Mouse (Mus musculus): ENCODE measurements at regions not wholly inside any gene's neighbourhood (a gene's known extent, or its start where the extent isn't known, plus 50 kb on each side); places are given as distances from the start of the nearest gene placed in this dataset.

DNA sequence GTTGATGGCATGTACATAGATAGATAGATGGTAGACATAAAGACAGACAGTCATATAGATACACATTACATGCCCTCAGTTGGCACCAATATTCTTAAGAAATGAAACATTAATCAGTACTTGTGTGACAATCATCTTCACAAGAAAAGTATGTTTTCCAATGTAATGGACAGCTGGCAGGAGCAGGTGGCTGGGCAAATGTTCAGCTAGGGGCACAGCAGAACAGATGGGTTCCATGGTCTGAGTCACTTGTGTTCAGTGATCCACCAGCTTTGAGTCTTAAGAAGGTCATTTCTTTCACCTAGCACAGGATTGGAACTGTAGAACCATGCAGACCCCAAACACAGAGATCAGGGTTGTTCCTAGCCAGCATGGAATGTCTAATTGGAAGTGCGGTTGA, 2631.2 kb upstream of the 5930422O12Rik start:
- no peak for DNase-seq

DNA sequence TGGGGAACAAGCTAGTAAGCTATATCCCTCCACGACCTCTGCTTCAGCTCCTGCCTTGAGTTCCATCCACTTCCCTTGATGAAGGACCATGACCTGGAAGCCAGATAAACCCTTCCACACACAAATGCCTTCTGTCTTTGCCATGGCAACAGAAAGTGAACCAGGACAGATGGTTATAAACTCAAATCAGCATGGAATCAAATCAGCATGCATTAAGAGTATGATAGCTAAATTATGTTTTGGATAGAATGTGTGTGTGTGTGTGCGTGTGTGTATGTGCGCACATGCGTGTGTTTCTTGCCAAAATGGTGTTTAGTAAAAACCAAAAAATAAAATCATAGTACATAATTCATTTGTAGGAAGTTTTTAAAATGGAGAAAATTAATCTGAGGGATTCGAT, 2611.5 kb upstream of the 5930422O12Rik start:
- DNase-seq = no peak

DNA sequence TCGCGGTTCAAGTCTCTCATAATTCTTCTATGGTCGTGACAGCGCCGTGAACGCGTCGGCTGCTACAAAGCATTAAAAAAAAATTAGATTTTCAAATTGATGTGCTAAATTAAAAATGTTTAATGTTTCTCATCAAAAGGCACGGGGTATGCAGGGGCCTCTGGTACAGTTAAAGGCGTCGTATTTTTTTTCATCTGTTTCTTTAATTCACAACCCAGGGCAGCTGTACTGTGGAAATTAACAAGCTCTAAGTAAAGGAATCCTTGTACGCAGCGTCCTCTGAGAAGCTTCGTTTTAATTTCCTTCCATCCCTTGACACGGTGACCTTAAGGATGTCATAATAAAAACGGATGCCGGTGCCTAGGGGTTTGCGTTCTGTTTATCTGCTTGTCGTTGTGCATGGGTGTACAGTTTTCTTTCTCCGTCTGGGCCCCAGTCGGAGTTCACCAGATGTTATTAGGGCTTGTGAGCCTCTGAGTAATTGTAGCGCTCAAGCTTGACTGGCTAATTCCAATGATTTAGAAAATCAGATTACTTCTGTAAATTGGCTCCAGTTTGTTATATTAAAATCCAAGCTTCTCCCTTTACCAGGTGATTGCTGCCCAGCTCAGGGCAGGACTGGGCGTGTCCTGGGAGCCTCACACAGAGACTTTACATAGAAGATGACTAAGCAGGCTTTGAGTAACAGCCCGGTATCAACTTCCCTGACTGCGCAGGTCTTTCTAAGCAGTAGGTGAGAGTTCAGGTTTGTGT, 2605.5 kb upstream of the 5930422O12Rik start:
- DNase-seq = no peak

DNA sequence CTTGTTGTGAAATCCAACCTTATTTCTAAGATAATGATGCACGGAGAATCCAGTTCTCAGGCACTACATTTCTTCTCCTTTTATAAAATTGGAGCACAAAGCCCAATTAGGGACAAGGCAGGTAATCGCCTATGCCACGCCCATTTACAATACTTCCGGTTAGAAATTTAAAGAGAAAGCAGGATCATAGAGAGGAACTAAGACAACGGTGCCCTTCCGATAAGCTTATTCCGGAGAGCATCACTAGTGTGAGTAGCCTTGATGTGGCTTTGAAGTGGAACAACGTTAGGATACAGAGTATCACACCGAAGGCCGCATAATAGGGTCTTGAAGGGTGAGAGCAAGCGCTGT, 2604.9 kb upstream of the 5930422O12Rik start:
- DNase-seq = no peak

DNA sequence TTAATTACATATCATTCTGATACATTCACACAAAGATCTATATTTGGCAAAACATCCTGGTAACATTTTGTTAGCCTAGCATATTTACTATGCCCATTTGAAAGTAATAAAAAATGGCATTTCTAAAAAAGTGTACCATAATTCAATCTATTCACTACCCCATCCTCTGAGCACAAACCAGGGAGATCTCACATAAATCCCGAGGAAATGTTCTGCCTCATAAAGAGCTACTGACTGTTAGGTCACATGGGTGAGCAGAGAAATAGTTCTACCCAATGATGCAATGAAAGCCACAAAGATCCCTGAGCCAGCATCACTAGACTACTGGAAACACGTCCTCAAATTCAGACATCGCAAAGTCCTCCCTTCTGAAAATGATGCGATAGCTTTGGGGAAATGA, 2602.5 kb upstream of the 5930422O12Rik start:
- no peak for DNase-seq

DNA sequence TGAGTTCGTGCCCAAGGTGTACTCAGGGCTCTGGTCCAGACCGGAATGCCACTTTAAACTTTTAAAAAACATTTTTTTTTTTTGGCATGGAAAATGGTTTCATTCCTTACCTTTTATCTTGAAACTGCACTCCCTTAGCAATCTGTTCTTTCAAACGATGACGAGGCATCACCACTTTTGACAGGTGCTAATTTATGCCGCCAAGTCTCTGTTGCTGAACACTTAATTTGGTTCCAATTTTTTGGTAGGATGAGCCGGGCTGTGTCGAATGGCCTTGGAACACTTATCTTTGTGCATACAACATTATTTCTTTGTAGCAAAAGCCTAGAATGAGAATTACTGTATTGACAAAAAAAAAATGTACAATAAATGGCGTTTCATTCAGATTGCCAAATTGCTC, 2590.5 kb upstream of the 5930422O12Rik start:
- no peak for DNase-seq

DNA sequence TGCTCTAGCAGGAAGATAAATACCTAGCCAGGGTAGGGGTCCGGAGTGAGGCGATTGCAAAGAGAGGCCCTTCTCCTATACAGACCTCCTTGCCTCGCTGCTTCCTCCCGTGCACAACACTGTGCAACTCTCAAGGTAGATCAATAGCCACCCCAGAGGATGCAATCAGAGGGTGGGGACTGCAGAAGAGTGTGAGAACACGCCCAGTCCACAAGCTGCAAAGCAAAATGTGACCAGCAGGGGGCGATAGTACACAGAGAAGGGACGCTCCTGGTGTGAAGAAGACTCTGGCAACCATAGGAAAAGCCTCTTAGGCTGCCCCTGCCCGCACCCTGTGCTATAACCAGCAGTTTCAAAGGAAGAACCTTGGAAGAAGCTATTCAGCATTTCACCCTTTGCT, 2588.4 kb upstream of the 5930422O12Rik start:
- DNase-seq = peak; percentile 58

DNA sequence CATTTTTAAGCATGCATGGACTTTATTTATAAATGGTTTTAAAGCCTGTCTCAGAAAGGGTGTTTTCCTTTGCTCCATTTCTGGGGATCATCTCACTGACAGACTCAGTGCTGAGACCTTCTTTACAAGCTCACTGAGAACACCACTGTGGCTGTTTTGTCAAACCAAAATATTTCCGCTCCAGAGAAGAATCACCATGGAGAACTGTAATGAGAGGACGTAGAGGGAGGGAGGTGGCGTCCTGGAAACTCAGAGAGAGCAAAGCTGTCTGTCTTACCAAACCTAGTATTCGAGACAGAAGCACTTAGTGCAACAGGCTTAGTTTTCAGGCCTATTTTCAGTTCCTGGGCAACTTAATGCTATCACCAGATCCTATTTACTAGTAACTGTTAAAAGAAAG, 2565.5 kb upstream of the 5930422O12Rik start:
- no peak for DNase-seq

DNA sequence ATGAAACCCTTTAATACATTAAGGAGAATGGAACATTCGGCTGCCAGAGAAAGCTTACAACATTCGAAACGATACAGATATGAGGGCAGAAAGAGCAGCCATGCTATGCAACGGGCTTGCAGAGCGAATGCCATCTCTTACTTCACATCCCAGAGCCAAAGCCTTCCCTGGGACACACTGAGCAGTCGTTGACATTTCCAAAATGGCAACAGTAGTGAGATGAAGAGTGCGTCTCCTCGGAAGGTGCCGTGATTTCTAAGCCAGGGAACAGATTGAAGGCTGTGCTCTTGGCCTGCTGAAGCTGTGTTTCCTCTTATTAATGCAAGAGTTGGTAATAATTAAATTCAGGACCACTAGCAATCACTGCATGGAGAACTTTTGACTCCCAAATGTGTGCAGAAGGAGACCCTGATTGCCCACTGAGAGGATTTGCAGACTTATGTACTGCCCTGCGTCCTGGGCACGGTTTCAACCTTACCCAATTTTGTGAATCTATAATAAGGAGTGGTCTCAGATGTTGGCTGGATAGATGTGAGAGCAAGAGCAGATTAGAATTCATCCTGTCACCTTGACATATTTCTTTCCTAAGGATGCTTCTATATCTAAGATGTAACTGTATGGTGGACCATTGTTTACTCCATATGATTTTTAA, 2522.3 kb upstream of the 5930422O12Rik start:
- DNase-seq = no peak

DNA sequence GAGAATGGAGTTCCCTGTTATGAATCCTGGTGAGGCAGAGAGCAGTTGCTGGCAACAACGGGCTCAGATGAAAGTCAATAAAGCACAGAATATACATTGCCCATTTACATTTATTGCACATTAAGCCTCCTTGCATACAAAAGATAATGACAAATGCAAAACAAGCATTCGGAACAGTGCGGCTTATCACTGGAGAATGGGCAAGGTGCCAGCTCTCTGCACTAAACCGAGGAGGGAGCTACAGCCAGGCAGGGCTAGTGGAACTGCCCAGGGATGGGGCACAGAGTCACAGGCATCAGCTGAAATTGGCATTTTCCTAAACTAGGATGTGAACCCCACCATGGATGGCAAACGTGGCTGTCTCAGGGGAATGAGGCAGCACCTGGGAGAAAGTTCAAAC, 2514.8 kb upstream of the 5930422O12Rik start:
- no peak for DNase-seq

DNA sequence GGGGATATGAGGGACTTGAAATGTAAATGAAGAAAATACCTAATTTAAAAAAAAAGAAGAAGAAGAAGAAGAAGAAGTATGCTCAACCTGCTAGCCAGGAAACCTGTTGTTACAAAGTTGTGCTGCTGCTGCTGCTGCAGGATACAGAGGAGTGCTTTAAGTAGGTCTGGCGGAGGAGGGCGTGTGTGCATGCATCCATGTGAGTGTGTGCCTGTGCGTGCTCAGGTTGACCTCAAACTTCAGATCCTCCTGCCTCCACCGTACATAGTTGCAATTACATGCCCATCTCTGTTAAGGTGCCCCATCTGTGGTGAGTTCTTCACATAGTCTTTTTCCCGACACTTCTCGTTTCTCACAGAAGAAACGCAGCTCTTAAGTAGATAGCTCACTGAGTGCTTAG, 2513.4 kb upstream of the 5930422O12Rik start:
- no peak for DNase-seq

DNA sequence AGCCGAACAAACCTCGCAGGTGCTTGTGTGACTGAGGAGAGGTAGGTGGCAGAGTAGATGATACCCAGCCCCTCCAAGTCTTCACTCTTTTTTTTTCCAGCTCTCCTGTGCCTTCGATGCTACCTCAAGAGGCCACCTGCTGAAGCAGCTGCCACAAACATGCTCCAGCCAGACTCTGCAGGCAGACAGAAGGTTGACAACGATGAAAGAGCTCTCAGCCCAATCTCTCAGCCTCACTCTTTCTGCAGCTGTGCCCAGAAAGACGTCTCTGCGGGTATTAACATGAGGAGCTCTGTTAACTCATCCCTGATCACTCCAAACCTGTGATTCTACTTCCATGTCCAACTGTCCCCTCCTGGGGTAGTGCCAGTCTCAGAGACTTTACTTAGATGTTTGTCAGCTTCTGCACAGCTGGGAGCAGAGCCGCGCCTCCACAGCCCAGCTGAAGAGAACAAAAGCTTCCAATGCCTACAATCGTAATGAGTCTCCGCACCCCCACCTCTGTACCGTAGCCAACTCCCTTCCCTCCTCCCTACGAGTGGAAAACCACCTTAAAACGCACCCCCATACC, 2512.8 kb upstream of the 5930422O12Rik start:
- no peak for DNase-seq

DNA sequence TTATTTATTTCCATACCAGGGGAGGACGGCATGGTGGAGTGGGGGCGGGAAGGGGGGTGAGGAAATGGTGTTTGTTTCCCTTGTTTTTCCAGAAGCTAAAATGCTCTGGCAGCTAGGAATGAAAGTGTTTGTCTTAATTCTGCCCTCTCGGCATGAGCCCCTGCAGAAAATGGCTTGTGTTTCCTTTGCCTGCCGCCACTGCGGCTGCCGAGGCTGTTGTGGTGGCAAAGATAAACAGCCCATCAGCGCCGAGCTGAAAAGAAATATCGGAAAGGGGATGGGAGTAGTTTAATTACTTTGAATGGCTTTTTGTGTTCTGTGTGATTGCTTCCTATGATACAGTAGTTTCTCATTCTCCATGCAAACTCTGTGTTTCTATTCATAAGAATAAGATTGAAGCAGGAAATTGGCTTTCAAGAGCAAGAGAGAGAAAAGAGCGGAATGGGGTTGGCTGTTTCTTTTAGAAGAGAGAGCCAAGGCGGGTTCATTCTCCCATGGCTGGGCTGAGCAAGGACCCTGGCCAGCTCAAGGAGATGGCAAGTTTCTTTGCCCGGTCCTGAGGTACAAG, 2512.2 kb upstream of the 5930422O12Rik start:
- no peak for DNase-seq

DNA sequence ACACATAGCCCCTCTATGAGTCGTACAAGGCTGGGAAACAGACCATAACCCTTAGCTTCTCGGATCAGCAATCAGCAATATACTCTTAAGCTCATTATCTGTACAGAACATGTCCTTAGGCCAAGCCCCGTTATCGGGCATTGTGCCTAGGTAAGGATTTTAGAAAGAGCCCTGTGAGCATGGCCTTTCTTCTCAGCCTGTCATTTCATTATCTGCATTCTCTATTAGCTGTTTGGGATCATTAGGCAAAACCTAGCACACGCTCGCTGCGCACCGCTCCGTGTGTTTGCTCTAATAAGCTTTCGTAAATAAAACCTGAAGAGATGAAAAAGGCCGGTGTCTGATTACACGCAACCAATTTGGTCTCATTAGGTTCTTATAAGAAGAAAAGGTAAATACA, 2507.1 kb upstream of the 5930422O12Rik start:
- DNase-seq = no peak

DNA sequence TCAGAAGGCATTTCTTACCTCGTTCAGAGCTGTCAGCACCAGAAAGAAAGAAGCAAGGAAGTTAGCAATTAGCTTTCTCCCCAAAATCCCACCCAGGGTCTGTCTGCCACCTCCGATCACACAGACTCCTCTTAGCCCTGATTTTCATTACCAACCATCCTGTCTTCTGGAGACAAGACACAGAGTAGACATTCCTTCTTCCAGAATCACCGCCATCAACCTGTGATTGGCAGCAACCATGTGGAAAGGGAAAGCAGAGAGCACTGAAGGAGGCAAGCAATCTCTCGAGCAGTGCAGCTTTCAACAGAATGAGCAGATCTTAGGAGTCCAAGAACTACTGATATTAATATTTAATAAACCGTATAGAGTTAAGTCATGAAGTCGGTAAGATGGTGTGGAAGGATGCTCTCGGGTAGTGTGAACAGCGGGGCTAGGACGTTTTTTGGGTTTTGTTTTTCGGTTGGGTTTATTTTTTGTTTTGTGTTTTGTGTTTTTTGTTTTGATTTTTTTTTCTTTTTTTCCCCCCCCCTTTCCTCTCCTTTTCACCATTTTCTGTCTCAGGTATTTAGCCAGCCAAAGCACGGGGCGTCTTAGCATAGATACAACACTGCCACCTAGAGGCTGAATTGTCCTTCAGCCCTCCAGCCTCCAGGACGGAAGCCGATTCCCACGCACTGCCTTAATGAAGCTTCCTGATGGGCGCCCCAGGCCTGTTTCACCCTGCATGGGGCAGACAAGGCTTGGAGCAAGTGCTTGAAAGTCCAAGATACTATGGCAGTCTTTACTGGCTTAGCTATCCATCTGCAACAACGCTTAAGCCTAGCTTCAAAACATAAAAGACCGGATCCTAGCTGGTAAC, 2505.0 kb upstream of the 5930422O12Rik start:
- DNase-seq = peak; percentile 38

DNA sequence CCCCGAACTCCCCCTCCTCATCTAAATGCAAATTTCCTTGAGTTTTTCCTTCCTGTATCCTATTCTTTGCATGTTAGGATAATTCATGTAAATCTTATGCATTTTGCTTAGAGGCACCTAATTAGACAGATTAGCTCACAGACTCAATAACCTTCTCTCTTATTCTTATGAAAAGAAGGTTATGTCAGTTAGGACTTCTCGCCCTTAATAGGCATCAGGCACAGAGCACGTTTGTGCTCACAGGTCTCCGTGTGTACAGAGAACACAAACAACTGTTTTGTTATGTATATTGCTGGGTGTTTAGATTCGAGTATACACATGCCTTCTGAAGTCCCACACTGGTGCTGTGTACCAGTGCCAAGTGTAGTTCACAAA, 2504.4 kb upstream of the 5930422O12Rik start:
- no peak for DNase-seq

DNA sequence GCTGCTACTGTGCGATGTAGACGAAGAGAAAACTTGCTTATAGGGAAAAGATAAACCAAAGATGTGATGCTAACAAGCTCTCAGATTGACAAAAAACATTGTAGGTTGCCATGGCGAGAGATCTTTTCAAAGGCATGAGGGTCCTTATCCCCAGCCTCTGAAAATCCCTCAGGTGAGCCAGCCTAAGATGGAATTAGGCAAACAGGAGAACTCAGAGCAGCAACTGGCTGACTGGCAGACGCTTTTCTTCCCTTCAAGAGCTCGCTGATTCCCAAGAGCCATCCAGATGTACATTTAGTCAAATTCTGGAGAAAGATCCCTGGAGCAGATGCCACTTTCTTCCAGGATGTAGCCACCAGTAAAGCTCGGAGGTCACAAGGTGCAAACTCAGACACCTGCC, 2503.9 kb upstream of the 5930422O12Rik start:
- no peak for DNase-seq

DNA sequence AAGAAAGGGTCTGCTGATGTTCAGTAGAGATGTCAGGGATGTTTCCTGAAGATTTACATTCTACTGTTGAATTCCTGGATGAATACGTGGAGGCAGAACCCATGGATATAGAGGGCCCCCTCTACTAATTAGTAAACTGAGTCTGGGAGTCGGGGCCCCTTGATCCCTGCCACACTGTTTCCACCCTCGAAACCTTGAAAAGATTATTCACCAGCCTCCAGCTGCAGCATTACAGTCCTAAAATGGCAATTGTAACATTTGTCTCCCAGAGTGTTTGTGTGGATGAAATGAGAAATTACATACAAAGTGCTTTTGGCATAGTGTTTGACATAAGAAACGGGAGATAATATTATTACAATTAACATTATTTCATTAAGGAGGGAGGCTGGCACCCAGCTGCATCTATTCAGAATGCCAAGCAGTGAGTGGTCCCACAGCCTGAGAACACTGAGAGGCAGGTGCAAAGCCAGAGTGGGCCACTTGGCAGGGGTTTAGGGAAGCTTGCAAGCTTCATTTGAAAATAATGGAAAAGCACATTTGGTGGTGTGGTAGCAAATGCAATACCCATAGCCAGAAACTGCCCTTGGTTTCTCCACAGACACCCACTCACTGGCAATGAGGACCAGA, 2490.9 kb upstream of the 5930422O12Rik start:
- no peak for DNase-seq

DNA sequence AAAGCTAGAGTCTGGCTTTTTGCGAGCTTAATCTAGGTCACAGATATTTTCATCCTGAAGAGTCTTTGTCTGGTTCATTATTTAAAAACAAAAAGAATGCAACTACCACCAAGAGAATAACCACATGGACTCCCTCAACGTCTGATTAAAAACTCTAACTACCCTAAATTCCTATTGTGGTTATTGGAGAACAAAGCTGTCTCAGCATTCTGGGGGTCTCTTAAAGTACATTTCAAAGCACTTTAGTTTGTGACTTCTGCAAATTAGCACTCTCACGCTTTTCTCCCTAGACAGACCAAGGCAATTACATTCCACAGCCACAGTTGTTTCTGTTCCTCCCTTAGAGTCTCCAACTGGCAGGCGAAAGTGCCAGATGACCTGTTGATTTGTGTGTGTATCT, 2487.6 kb upstream of the 5930422O12Rik start:
- no peak for DNase-seq

DNA sequence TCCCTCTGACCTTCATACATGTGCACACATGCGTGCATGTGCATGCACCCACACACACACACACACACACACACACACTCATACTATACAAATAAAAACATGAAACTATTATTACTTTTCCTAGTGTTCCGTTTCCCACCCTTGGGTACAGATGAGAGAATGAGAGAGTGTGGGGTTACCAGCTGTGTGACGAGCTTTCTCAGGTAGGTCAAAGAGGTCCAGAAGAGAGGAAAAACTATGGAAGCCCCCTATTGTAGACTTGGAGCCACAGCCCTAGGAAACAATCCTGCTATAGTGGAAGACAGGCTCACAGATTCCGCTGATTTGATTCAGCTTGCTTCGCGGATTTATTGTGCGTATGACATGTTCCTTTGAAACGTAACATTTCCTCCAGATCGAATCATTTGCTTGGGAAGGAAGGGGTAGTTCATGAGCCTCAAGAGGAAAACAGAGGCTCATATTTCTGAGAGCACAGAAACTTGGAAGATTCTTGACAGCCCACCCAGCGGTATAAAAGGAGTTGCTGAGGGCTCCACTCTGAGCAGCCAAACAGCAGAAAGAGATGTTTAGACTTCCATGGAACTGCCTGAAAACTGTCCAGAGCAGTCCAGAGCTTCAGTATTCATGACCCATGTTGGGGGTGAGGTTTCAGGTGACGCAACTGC, 2486.9 kb upstream of the 5930422O12Rik start:
- no peak for DNase-seq

DNA sequence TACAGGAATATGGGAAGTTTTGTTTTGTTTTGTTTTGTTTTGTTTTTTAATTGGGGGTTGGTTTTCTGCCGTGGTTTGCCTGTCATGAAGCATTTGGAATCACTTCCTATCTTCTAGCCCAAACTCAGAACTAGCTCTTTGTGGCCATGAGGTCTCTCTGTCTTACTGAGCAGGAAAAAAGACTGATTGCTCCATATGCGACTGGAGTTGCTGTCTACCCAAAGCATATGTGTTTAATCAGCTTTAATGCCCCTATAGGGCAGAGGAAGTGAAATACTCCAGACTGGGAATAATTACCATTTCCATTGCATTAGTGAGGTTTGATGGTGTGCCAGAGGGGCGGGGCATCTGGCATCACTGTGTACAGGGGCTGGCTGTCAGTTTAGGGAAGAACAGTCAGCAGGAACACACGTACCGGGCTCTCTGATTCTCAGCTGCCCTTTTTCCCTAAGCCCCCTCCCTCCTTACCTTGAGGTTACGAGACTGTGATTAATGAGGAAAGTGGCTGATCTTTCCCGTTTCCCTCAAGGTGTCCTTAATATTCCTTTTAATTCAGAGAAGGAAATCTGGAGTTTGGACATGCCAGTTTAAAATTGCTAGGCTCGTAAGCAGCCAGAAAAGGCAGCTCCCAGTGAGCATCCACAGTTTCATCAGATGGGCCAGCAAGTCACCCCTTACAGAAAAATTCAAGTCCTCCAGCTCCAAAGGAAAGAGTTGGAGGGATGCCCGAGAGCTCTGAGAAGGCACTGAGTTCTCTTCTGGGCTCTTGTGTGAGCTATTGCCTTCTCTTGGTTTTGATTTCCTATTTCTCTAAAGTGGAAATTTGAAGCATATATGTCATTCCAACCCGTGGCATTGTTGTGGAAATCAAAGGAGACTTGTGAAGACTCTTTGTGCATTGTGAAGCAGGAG, 2482.1 kb upstream of the 5930422O12Rik start:
- no peak for DNase-seq
